Mouse (Mus musculus): ENCODE measurements at regions not wholly inside any gene's neighbourhood (a gene's known extent, or its start where the extent isn't known, plus 50 kb on each side); places are given as distances from the start of the nearest gene placed in this dataset.

DNA sequence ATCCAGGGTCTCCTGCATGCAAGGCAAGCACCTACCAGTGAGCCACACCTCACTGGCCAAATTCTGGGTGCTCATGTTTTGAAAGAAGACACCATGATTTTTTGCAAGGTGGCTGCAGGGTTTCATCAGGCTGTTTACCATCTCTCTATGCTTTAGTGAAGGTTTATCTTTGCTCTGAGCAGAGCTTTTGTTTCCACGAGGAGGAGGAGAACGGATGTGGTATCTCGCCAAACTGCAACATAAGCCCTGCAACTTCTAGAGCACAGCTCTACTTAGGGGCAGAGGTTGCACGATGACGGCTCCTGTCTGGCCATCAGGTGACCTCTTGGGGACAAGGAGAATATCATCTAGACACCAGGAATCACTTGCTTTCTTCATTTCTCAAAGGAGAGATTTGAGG lies 131.8 kb upstream of the Plxnc1 start:
- TF ChIP-seq POLR2A (IDR thresholded peaks at IDR 0.05; ENCODE audit: control insufficient read depth, extremely low read depth, insufficient read depth, low read length, poor library complexity) (no peak), CTCF (IDR thresholded peaks at IDR 0.05; ENCODE audit: borderline replicate concordance, control insufficient read depth, extremely low read depth, insufficient read depth, low read length, poor library complexity) (no peak)

Data from thymus, adult 2 months (tissue).